Mouse (Mus musculus): ENCODE results near the gene Gpr83.

Gpr83 gene

GRCm38 (mm10) chr9:14859868-14860639, at the start of gene Gpr83:
TSS of gene Gpr83 (plus strand) at chr9:14860210.
- in situ Hi-C loops (cut with MseI, MboI), result loop anchor here in 1 of 2 experiments (10.0 kb wide), 1 partner anchor 155 kb away; no protein-coding TSS in a partner anchor

- in situ Hi-C loops (cut with MseI, MboI), result no loop called here
These were observed 38.6 kb upstream of the Gpr83 start for GRCm38 (mm10) chr9:14821396-14821795.

GRCm38 (mm10) chr9:14824840-14825239, 35.2 kb upstream of the Gpr83 start:
- in situ Hi-C loops (cut with MseI, MboI), result no loop called here

GRCm38 (mm10) chr9:14827875-14828274, 32.1 kb upstream of the Gpr83 start:
- in situ Hi-C loops (cut with MseI, MboI), result no loop called here

GRCm38 (mm10) chr9:14832046-14832445, 28.0 kb upstream of the Gpr83 start:
- in situ Hi-C loops (cut with MseI, MboI), result no loop called here

- in situ Hi-C loops (cut with MseI, MboI), result no loop called here
These were observed 24.5 kb upstream of the Gpr83 start for GRCm38 (mm10) chr9:14835335-14836075.

GRCm38 (mm10) chr9:14839527-14839926, 20.5 kb upstream of the Gpr83 start:
- in situ Hi-C loops (cut with MseI, MboI), result no loop called here

GRCm38 (mm10) chr9:14839970-14840369, 20.0 kb upstream of the Gpr83 start:
- in situ Hi-C loops (cut with MseI, MboI), result no loop called here

GRCm38 (mm10) chr9:14841878-14842761, 17.9 kb upstream of the Gpr83 start:
- in situ Hi-C loops (cut with MseI, MboI), result no loop called here

- in situ Hi-C loops (cut with MseI, MboI), result no loop called here
These were observed 16.6 kb upstream of the Gpr83 start for GRCm38 (mm10) chr9:14843311-14843857.

- in situ Hi-C loops (cut with MseI, MboI), result no loop called here
These were observed 16.1 kb upstream of the Gpr83 start for GRCm38 (mm10) chr9:14843901-14844300.

- in situ Hi-C loops (cut with MseI, MboI), result no loop called here
These were observed 13.6 kb upstream of the Gpr83 start for GRCm38 (mm10) chr9:14846428-14846827.

GRCm38 (mm10) chr9:14848267-14848935, 11.6 kb upstream of the Gpr83 start:
- in situ Hi-C loops (cut with MseI, MboI), result no loop called here

GRCm38 (mm10) chr9:14854585-14854984, 5.4 kb upstream of the Gpr83 start:
- in situ Hi-C loops (cut with MseI, MboI), result no loop called here

GRCm38 (mm10) chr9:14856922-14857654, 2.9 kb upstream of the Gpr83 start:
- in situ Hi-C loops (cut with MseI, MboI), result no loop called here

- in situ Hi-C loops (cut with MseI, MboI), result no loop called here
These were observed 1.8 kb upstream of the Gpr83 start for GRCm38 (mm10) chr9:14858170-14858706.

GRCm38 (mm10) chr9:14858782-14859181, 1.2 kb upstream of the Gpr83 start:
- in situ Hi-C loops (cut with MseI, MboI), result no loop called here

GRCm38 (mm10) chr9:14863126-14863525, 3.1 kb downstream of the Gpr83 start:
- in situ Hi-C loops (cut with MseI, MboI), result loop anchor here in 1 of 2 experiments (10.0 kb wide), 1 partner anchor 152 kb away; no protein-coding TSS in a partner anchor

GRCm38 (mm10) chr9:14864726-14865125, 4.7 kb downstream of the Gpr83 start:
- in situ Hi-C loops (cut with MseI, MboI), result loop anchor here (5.0 to 10.0 kb wide), 2 partner anchors 150 to 153 kb away; no protein-coding TSS in a partner anchor

- in situ Hi-C loops (cut with MseI, MboI), result loop anchor here (5.0 to 10.0 kb wide), 2 partner anchors 148 to 150 kb away; no protein-coding TSS in a partner anchor
These were observed 6.9 kb downstream of the Gpr83 start for GRCm38 (mm10) chr9:14866957-14867356.
